Mouse (Mus musculus) T-helper 1 cell (primary cell): ENCODE measurements around the gene Syt8.

Experiments used
- in situ Hi-C: fragments of 300-600 bp; cut with MboI, MseI; formaldehyde crosslinking; loops from one replicate; pipeline ENCODE4 v1.15.1; 2025; ENCODE audit warnings: high pct_unique_total_duplicates

The Syt8 gene

DNA sequence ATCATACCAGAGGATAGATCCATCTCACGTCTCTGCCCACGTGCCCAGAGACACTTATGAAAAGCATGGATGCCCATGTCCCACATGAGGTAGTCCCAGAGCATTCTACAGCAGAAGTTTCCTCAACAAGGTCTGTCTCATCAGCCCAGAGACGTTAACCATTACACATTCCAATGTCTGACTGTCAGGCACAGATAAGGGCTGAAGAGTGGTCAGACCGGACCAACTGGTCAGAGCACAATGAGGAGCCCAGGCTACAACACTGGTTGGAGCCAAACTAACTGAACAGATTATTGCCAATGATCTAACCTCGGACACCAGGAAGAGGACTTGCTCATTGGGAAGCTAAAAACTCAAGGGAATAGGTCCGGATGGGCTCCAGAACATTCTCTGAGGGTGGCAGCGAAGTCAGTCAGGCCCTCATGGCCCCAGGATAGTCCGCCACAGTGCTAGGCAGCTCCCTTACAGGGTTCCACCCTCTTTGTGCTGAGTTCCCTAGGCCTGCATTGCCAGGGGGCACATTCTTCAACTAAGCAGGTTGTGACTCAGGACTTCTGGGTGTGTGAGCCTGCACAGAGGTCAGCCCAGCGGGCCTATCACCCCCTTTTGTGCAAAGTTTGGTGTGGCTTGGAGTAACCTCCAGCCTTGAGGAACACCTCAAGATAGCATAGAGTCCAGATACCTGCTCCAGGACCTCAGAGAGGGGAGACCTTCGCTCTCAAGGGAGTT lies at the start of gene Syt8:
Gene Syt8, plus strand, starts transcription at position 714 of the 729 bp plus-strand sequence.
- in situ Hi-C loops: loop anchor here (5.0 kb wide), 1 partner anchor 97 kb away; no protein-coding TSS in a partner anchor

DNA sequence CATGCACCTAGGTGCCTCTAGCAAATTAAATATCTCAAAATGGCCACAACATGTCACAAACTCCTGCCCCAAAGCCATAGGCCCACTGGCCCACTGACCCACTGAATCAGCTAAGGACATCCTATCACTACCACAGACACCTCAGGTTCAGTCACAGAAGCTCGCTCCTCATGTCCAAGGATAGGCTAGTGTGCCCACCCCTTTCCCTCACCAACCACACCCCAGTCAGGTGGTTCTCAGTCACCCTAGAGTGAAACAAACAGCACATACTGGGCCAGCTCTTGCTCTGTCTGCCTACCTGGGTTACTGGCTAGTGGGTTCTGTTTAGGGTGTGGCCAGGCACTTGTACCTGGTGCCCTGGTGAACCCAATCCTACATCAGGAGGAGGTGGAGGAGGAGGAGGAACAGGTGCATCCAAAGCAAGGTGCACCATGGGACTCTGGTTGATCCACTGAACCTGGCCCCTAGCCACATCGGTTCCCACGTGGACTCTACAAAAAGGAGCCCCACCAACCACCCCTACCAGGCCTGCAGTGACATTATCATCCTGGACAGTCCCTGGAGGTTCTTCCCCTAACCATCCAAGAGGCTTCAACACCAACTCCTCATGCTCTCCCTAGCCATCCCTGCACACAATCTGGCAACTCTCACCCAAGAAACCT lies 48.8 kb upstream of the Syt8 start:
- in situ Hi-C loops: loop anchor here (10.0 kb wide), 1 partner anchor 911 kb away; the partner anchor contains the start of genes Polr2l and Tspan4

DNA sequence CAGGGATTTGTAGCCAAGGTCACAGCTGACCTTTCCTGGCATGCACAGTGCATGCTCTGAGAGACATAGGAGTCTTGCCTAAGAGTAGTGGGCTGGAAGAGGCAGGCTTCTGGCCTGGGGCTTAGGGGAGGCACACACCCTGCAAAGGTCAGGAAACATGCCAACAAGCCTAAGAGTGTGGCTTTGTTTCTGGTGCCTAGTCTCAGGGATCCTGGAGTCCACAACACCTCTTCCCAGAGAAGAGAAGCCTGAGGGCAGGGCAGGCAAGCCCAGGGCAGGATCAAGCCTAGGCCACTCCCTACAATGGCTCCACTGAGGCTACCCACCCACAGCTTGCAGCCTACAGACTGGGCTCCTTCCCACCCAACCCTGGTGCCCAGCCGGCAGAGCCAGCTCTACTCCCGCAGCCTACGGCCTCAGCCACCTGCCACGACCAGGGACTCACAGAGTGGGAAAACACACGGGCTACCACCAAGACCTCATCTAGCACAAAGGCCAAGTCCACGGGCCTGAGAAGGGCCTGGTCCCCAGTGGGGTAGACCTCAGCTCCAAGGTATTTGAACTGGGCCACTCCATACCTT lies 47.9 kb upstream of the Syt8 start:
- in situ Hi-C loops: loop anchor here (10.0 kb wide), 1 partner anchor 912 kb away; the partner anchor contains the start of genes Polr2l and Tspan4

DNA sequence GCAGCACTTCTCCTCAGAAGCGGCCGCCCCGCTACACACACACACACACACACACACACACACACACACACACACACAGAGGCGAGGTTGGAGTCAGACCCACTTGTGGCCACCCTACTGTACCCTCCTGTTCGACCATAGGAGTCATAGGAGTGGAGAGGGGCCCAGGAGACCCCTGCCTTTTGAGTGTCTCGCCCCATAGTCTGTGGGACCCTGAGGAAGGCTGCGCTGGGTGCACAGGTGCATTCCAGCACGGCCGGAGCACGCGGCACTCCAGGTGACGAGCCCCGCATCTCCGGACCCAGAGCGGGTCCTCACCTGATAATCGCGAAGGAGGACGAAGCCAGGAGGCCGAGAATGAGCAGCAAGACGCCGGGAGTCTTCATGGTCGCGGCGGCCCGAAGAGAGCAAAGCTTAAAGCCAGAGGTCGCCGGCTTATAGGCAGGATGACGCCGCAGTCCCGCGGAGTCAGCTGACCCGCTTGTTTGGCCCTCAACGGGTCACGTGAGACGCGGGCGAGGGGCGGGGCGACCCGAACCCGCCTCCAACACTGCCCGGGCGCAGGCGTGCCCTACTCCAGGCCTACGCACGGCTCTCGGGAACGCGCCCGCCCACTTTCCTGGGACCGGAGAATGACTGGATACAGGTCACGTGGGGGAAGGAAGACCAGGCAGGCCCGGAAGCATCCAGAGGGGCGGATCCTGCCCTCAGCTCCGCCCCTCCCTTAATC lies 47.1 kb upstream of the Syt8 start, which contains the start of gene Ctsd:
Gene Ctsd, minus strand, starts transcription at position 620 of the 730 bp plus-strand sequence.
- in situ Hi-C loops: loop anchor here (10.0 kb wide), 1 partner anchor 913 kb away; the partner anchor contains the start of genes Polr2l and Tspan4

DNA sequence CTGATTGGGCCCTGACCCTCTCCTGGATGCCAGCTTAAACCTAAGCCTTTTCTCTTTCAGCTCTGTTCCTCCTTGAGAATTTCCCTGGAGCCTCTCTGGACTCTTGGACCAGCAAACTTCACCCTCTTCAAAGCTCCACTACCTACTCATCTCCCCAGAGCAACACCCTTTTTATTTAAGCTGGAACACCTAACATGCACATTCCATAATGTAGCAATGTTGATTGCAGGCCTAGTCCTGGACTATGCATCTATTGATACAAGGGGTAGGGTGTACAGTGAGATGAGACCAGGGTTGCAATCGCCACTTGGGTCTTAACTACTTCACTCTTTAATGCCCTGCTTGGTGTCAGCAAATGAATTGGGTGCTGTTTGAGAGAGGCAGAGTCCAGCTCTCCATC lies 46.5 kb upstream of the Syt8 start:
- in situ Hi-C loops: loop anchor here (10.0 kb wide), 1 partner anchor 913 kb away; the partner anchor contains the start of genes Polr2l and Tspan4

DNA sequence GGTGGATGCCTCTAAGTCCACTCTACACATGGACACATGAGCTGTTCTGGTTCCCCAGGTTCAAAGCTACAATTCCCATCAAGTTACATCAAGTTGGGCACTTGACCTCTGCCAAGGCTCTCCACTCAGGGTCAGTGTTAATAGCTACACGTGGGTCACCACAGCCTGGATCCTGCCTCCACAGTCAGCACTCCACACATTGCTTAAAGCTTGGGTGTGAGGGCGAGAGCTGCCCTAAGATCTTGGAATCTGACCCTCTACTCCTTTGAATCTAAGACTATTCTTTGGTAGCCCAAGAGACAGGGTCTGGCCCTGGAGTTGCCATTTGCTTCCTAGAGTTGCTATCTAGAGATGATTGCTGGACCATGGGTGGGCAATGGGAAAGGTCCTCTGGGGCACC lies 45.9 kb upstream of the Syt8 start:
- in situ Hi-C loops: loop anchor here (10.0 kb wide), 1 partner anchor 914 kb away; the partner anchor contains the start of genes Polr2l and Tspan4

DNA sequence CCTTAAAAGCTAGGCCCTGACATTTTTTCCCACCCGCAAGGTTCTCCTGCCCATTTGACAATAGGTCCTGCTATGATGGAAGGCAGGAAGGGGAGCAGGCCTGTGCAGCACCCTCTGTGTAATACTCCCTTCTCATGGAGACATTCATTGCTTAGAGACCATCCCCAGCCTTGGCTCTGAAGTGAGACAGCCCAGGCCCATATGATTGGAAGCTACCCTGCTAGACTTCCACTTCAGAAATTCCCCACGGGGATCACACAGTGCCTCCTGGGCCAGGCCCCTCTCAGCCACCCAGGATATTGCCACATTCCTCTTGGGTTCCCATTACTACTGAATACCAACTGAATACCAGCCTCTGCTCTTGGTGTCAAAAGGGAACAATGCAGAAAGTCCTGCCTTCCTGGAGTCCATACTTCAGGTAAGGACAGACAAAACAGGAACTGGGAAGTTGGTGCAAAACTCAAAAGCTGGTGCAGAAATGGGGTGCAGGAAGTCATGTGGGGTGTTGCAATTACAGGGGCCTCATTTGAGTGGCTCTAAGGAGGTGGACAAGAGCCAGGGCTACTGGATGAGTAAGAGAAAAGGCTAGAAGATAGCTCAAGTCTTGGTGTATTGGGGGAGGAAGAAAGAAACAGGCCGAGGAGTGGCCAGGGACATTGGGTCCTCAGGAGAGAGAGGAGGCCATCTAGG lies 44.5 kb upstream of the Syt8 start:
- in situ Hi-C loops: loop anchor here (10.0 kb wide), 1 partner anchor 915 kb away; the partner anchor contains the start of genes Polr2l and Tspan4

DNA sequence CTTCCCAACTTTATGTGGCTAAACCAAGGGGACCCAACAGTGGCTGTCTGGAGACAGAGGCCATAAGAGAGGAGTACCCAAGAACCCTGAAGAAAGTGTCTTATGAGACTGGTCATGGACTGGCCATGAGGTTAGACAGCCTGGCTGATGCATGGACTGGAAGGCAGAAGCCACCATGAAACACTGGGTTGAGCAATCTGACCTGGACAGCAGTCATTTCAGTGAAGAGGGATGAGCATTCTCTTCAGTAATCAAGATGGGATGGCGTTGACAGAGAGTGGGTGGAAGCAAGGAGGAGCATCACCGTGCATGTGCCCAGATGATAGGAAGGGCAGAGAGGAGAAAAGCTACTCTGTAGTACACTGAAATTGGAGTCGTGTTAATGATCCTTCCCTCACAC lies 43.5 kb upstream of the Syt8 start:
- in situ Hi-C loops: no loop called here

DNA sequence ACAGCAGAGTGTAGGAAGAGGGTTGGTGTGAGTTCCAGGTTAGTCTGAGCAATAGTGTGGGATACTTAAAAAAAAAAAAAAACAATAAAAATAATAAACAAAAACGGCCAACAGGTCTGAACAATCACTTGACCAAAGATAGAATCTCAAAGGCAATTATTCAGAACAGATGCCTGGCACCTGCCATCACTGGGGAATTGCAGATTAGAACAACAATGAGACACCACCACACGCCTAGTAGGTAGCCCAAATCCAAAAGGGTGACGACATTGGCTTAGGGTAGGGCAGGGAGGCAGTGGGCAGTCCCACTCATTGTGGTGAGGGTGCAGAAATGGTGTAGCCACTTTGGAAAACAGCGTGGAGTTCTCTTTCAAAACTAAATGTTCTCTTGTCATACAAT lies 43.0 kb upstream of the Syt8 start:
- in situ Hi-C loops: no loop called here

DNA sequence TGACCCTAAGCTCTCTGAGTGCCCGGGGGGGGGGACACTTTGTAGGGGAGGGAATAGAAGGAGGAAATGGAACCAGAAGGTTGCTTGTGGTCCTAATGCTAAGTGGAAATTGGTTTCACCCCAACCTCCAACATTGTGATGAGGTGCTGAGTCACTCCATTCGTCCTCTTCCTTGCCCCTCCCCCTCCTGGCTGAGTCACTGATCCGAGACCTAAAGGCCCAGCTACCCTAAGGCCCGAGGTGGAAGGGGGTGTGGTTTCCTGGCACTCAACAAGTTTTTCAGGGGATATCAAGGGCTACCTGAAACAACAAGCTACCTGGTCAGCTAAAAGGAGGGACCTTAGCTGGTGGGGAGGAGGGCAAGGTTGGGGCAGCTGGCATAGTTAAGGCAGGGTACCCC lies 41.5 kb upstream of the Syt8 start:
- in situ Hi-C loops: no loop called here

DNA sequence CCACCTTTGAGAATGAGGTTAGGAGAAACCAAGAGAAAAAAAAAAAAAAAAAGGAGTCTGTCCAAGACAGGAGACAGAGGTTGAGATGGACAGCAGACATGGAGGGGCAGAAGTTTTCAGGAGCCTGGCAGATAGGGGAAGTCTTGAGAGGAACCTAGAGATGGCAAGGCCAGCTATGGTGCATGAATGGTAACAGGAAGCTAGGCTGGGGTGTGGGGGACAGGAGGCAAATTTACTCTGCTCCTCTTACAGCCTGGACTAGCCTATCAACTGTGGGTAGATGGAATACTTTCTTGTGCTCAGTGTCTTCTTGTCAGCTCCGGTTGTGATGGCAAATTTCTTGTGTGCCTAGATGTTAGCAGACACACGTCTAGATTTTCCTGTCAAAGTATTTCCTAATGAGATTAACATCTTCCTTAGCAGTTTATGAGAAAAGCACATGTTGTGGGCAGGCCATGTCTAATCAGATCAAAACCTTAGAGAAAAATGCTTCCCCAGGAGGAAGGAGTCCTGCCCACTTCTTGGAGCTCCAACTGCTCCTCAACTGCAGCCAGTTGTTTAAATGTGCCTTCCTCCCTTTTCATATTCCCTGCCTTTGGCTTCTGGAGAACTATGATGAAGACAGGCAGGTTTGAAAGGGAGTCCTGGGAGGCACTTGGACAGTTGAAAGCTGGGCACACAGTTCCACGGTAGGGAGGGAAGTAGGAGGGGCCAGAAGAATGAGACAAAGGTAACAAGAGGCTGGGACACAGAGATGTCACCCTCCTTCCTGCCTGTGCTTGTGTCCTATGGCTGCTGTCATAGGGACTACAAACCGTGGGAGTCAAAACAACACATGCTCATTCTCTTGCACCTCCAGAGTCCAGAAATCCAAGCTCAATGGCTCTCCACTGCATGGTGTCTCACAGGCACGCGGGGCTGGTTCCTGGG lies 40.1 kb upstream of the Syt8 start:
- in situ Hi-C loops: loop anchor here (5.0 kb wide), 1 partner anchor 53 kb away; no protein-coding TSS in a partner anchor

DNA sequence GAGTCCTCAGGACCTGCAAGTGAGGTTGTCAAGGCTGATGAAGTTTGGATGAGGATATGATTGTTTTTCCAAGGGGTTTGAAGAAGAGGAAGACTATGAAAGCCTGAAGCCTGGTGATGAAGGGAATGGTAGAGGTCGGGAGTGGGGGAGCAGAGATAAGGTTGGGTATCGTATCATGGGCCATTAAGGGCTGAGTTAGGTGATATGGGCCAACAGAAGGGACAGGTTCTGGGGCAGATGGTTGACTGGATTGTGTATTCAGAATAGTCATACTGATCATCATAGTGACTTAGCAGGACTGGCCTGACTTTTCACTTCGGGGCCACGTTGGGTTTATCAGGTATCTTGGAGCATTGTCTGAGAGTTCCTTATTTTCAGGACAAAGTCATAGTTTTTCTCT lies 39.2 kb upstream of the Syt8 start:
- in situ Hi-C loops: loop anchor here (5.0 kb wide), 1 partner anchor 52 kb away; no protein-coding TSS in a partner anchor

DNA sequence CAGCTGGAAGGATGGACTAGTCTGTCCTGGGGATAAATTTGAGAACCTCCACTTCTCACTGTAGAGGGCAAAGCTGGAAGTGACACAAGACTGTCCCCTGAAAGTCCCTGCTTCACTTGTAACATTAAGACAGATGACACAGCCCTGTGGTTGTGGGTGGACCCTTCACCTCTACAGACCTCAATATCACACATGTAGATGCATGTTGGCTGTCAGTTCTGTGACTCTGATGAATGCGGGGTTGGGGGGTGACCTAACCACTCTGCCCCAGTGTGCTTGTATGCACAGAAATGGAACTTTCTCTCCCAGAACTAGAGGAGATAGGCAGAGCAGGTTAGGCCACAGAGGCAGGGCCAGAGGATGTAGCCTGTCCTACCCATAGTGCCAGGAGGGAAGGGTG lies 38.0 kb upstream of the Syt8 start:
- in situ Hi-C loops: loop anchor here (5.0 kb wide), 1 partner anchor 51 kb away; no protein-coding TSS in a partner anchor

DNA sequence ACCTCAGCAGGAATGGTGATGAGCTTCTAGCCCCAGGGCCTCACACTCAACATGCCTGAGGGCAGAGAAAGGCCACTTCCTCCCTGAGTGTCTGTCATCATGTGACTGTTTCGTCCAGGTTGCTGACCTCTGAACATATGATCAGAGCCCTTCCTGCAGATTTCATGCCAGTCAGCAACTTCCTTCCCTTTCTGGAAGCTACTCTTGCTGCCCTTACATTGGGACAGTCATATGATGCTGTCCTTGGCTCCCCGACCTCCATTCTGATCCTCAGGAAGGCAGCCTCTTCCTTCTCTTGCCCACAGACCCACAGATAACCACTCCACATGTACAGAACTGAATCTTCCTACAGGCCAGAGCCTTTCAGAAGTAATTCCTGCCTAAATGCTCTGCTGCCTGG lies 36.6 kb upstream of the Syt8 start:
- in situ Hi-C loops: loop anchor here (5.0 kb wide), 1 partner anchor 49 kb away; no protein-coding TSS in a partner anchor

DNA sequence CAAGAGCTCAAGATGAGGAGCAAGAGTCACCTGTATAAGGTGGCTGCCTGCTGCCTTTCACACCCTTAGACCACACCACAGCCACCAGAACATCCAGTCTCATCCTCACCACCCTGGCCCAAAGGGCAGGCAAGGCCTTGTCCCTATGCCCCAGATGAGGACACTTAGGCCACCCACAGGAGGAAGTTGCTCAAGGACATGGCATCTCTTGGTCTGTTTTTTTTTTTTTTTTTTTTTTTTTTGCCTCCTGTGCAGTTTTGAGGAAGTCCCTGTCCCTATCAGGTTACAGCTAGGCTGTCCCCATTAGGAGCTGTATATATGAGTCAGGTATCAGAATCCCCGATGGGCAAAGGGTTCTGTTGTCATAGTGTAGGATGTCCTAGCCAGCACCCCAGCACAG lies 35.4 kb upstream of the Syt8 start:
- in situ Hi-C loops: loop anchor here (5.0 kb wide), 1 partner anchor 48 kb away; no protein-coding TSS in a partner anchor

DNA sequence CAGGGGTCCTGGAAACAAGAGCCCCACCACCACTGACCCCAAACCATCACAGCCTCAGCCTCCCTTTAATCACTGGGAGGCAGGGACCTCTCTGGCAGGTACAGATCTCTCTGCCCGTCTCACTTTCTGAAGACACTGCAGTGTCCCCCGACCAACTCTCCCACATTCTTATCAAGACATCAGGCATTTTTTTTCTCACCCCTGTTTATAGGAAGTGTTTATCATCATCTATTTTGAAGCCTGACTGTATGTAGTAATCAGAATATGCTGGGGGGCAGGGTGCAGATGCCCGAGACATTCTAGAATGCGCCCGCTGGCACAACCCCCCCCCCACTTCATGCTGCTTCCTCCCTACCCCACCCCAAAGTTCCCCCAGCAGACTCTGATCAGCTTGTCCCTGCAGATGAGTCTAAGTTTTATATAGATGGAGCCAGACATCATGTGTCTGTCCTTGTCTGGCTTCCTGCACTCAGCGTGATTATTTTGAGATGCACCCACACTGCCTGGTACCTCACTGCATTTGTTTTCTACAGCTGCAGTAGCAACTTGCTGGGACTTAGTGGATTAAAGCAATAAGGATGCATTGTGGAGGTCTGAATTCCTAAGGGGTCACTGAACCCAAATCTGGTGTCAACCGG lies 34.4 kb upstream of the Syt8 start:
- in situ Hi-C loops: loop anchor here (10.0 kb wide), 1 partner anchor 485 kb away; no protein-coding TSS in a partner anchor

DNA sequence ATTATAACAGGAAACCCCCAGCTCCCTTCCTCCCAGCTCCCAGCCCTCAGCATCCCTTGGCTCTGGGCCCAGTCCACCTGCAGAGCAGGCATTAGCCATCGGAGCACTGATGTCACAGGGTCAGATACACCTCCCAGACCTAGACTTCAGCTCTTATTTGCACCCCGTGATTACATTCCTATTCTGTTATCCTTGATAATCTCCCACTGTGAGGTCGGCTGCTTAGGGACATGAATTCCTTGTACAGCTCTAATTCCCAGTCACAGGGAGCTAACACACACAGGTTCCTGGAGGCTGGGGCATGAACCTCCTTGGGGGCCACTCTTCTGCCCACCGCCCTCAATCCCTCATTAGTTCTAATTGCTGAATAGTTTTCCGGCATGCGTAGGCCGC lies 33.9 kb upstream of the Syt8 start:
- in situ Hi-C loops: loop anchor here (10.0 kb wide), 1 partner anchor 484 kb away; no protein-coding TSS in a partner anchor

DNA sequence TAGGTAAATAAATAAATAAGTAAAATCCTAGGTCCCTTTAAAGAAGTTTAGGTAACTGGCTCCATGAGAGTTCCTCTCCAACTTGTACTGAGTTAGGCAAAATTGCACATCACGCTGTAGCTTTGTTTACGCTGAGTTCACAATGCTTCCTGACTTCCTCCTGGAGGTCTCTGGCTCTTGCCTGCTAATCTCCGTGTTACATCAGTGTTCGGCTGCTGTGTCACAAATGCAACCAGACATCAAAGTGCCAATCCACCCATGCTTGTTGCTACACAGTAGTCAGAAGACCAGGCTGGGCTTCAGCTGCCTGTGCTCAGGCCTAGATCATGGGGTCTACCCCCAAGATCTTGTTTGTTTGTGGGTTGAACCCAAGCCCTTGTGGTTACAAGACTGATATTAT lies 31.1 kb upstream of the Syt8 start:
- in situ Hi-C loops: loop anchor here (10.0 kb wide), 1 partner anchor 481 kb away; no protein-coding TSS in a partner anchor

DNA sequence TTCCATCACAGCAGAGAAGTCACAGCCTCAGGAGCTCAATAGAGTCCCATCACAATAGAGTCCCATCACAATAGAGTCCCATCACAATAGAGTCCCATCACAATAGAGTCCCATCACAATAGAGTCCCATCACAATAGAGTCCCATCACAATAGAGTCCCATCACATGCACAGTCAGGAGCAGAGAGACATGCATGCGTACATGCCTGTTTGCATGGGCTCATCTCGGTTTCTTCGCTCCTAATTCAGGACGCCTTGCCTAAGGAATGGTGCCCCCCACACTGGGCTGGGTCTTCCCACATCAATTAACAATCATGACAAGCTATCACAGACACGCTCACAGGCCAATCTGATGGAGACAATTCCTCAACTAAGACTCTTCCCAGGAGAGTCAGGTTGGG lies 29.5 kb upstream of the Syt8 start:
- in situ Hi-C loops: loop anchor here (10.0 kb wide), 1 partner anchor 480 kb away; no protein-coding TSS in a partner anchor
